Mouse (Mus musculus): ENCODE measurements around the gene Slc33a1.

Slc33a1 gene

DNA sequence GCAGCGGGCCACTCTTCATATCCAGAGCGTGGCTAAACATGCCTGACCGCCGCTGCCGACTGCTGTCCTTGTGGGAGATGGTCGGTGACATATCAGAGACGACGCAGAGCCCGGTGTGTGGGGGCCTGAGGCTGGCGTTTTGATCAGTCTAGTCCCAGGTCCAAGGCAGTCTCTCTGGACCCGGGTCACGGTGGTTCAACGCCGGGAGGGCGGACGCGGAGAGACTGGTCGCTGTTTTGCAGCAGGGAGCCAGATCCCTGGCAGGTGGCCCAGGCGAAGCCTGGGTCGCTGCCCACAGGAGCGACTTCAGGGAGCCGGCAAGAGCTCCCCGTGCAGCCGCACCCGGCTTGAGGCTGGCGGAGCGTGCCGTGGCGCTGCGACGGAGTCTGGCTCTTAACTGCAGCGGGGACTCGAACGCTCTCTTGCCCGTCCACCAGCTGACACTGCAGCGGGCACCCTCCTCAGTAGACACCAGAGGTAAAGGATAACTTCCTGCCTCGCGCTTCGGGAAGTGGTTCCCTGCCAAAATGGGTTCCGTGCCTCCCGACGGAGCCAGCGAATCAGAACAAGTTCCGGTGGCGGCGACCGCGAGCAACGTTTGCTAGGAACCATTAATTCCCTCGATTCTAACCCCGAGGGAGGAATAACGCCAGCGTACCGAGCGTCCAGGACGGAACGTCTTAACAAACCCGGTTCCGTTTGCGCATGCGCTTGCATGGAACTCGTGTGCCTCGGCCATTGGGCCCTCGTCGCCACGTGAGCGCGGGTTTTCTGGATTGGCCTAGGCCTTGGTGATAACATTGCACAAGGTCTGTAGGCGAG lies at the start of gene Slc33a1:
TSS of gene Slc33a1 (minus strand) at position 669 of the 822 bp plus-strand sequence.
- peak; percentile 98 for DNase-seq (ENCODE audit: low read depth in 2 of 2, low spot score in 2 of 2)

DNA sequence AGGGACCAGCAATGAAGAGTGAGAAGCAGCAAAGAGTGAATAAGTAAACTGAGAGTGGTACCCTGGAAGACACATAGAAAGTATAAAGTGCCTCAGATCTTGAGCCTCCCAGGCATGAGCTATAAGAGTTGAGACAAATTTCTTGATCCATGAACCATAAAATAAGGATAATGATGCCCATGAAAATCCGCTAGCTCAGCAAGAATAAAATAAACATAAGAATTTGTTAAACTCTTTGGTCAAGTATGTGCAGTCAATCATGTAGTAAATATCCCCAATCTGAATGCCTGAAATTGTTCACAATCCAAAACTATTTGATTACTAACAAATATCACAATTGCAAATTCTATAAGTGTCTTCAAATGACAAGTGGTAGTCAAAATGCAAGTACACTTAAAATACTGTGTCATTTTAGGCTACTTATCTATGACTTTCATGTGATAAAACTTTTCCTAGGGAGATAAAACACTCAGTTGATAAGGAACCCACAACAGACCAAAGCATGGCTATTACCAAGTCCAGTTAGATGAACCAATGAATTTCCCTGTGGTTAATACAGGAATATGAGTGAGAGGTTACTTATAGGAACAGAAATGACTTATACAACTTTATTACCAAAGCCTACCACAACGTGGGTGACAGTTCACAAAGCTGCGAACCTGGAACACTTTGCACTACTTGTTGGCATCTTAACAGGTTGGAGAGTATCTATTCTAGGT lies 24.3 kb upstream of the Slc33a1 start:
- no peak for DNase-seq (ENCODE audit: low read depth in 2 of 2, low spot score in 2 of 2)

DNA sequence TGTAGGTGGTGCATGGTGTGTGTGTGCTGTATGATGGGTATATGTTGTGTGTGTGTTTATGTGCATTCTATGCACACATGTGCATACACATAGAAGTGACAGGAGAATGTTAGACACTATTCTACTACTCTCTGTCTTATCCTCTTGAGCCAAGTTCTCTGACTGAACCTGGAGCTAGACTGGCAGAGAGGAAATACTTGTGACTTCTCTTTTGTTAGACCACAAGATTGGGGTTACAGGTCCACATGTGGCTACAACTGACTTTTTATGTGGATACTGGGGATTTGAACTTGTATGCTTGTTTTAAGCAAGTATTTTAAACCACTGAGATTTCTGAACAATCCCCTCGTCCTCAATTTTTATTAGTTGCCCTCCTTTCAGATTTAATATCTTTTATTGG lies 22.1 kb upstream of the Slc33a1 start:
- no peak for DNase-seq (ENCODE audit: low read depth in 2 of 2, low spot score in 2 of 2)

DNA sequence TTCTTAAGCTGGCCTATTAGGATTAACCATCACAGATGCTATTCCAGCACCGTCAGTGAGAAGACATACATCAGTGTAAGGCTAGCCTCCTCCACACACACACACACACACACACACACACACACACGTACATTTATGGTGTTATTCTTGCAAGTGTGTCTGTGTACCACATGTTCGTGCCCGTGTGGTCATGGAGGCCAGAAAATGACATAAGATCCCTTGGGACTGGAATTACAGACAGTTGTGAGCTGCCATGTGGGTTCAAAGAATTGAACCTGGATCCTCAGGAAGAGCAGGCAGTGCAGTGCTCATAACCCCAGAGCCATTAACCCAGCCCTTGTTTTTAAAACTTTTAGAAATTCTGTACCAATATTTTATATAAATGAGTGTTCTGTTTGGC lies 13.3 kb upstream of the Slc33a1 start:
- no peak for DNase-seq (ENCODE audit: low read depth in 2 of 2, low spot score in 2 of 2)

DNA sequence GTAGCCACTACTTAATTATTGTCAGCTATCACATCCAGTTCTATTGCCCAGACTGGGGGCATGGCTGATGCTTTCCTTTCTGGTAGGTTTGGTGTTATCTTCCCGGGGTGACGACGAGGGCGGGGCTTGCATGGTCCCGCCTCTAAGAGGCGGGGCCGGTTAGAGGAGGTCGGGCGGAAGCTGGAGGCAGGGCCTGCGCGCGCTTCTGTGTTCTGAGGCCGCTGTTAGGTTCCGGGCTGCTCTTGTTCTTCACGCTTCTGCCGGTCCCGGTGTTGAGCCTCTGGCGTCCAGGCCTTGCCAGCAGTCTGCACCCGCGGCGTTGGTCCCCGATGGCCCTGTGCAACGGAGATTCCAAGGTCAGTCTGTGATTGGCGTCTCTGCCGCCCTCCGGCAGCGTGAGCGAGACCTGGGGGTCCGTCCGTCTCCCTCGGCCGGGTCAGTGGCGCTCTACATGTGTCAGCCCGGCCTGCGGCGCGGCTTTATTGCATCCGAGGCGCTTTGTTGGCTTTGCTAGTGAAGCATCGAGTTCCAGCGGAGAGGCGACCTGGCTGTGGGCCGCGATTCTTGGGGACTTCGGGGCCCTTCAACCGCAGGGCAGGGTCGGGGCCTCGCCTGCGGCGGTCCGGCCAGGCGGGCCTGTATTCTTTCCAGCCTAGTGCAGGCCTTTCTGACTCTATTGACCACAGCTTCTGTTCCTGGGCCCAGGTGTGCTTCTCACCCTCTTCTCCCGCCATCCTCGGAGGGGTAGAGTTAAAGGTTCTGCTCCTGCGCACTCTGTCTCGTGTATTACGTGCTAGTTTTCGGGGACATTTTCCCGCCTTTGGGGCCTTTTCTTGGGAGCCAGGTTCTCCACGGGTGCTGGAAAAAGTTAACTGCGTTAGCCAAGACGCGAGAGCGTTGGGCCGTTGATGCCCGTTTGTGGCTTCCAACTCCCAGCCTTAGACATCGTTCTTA lies 11.7 kb upstream of the Slc33a1 start, which contains the start of gene Gmps:
TSS of gene Gmps (plus strand) at position 152 of the 954 bp plus-strand sequence.
- peak; percentile 90 to 94 for DNase-seq (ENCODE audit: low read depth in 2 of 2, low spot score in 2 of 2)

DNA sequence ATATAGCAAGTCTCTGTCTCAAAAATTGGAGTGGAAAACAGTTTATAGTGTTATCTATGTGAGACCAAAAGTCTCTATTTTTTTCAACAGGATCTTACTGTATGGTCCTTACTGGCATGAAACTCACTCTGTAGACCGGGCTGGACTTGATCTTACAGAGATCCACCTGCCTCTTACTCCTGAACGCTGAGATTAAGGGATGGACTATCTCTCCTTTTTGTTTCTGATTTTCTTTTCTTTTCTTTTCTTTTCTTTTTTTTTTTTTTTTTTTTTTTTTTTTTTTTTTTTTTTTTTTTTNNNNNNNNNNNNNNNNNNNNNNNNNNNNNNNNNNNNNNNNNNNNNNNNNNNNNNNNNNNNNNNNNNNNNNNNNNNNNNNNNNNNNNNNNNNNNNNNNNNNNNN lies 1.4 kb upstream of the Slc33a1 start:
- no peak for DNase-seq (ENCODE audit: low read depth in 2 of 2, low spot score in 2 of 2)

DNA sequence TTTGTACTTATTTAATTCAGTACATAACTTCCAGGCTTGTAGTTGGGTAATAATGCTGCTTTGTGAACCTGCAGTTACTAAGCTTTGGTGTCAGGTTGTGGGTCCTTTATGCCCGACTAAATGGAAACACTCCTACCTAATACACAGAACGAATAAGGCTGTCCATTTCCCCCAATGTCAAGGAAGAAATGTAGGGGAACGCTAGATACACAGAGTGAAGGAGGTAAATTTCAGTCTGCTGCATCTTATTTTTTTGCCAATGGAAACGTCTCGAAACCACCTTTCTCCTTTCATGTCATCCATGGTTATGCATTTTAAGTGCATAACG lies 318 bp upstream of the Slc33a1 start:
- DNase-seq (ENCODE audit: low read depth in 2 of 2, low spot score in 2 of 2): no peak

DNA sequence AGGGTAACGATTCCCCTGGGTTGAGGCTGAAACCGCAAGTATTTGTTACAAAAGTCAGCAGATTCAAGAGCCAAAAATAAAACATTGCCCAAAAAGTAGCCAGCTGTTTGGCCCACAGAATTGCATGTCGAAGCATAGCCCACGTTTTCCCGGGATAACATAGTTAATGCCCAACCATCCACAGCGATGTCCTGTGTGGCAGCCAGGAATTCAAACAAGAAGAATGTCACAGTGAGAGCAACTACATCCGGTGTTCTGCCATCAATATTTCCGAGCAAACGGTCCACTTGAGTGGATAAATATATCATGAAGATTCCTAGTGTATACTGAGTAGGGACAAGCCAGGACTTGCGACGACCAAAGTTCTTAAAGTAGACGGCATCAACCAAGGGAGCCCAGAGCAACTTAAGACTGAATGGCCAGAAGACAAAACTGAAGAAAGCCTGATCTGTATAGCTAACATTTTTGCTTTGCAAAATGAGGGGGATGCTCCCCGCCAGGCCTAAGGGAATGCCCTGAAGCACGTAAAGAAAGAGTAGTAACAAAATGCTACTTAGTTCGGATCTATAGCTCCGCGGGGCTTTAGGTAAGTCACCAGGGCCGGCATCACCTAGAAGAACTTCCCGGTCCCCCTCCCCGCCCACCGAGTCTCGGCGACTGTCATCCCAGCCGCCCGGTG lies 1.0 kb downstream of the Slc33a1 start:
- peak in 1 of 2 experiments; percentile 17 for DNase-seq (ENCODE audit: low read depth in 2 of 2, low spot score in 2 of 2)

DNA sequence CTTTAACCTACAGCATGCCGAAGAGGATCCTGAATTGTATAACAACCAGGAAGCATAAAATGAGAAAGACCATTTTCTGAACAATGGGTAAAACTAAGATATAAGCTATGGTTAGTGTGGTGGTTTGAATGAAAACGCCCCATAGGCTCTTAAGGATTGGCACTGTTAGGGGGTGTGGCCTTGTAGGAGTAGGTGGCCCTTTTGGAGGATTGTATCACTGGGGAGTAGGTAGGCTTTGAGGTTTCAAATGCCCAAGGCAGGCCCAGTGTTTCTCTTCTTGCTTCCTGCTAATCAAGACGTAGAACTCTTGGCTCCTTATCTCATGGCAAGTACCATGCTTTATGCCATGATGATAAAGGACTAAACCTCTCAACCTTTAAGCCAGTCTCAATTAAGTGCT lies 14.7 kb downstream of the Slc33a1 start:
- DNase-seq (ENCODE audit: low read depth in 2 of 2, low spot score in 2 of 2): no peak

DNA sequence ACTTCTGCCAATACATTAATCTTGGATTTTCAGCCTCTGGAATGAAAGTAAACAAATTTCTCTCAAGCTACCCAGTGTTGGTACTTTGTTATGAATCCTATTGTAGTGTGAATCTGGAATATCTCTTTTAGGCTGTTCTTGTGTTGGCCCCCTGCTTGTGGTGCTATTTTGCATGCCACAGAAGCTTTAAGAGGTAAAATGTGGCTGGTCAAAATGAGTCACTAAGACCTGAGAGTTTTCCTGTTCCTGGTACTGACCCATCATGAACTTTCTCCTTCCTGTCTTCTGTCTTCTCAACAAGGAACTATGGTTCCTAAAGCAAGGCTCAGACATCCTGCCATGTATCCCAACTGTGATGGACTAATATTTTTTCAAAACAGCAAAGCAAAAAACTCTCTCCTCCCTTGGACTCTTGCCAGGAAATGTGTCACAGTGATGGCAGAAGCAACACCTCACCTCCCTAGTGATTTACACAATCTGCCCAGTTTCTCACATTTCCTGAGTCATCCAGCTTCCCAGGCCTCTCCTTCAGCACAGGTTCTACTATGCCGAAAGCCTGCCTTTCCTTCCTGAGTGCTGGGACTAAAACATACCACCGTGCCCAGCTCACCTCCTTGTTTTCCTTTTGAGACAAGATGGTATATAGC lies 23.2 kb downstream of the Slc33a1 start:
- DNase-seq (ENCODE audit: low read depth in 2 of 2, low spot score in 2 of 2): no peak

DNA sequence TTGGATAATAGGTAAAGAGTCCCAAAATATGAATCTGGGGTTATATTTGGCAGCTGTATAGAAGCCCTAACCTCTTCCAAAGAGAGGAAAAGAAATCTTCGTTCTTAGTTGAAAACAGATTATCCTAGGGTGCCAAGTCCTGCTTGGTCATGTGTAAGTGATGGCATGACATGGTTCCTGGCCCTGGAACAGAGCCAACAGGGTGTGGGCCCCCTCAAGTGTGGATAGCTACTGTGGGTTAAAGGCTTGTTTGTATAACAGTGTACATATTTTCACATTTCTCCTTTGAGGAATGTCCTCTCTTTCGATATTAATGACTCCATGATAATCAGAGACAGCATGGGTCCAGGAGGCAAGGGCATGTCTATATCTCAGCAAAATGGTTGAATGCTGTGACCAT lies 25.6 kb downstream of the Slc33a1 start:
- no peak for DNase-seq (ENCODE audit: low read depth in 2 of 2, low spot score in 2 of 2)

DNA sequence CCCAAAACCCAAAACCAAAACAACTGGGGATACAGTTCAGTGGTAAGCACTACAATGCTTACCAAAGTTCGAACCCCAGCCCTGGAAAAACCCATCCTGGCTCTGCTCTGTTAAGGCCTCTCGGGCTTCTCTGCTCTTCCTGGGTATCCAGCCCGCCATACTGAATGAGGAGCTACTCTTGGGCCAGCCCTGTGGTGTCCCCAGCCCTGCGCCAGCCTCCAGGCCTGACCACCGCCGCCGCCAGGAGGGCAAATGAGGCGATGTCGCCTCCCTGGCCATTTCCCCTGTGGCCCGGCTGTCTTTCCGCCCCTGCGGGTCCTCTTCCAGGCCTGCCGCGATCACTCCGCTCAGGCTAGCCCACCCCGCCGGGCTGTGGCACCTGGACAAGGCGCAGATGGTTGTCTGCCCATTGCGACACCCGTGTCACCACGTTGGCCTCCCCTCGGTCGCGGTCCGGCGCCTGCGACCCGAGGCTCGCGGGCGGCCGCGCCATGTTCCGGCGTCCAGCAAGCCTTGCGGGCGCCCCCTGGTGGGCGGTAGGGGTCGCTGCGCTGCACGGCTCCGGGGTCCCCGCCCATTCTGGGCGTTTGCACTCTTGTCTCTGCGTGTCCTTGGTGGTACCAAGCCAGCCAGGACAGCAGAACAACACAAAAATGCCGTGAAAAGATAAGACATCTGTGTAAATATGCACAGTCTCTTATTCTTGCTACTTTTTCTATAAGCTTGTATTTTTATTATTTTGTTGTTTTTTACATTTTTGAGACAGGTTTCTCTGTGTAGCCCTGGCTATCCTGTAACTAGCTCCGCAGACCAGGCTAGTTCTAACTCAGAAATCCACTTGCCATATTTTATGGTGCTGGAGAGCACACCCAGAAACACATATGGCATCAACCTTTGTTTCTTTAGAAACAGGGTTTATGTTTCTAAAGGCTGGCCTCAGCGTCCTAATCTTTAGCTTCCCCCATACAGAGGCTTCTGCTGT lies 35.4 kb downstream of the Slc33a1 start, which contains the start of gene E130311K13Rik:
TSS of gene E130311K13Rik (minus strand) at position 595 of the 982 bp plus-strand sequence.
- DNase-seq (ENCODE audit: low read depth in 2 of 2, low spot score in 2 of 2): peak; percentile 79 to 83

DNA sequence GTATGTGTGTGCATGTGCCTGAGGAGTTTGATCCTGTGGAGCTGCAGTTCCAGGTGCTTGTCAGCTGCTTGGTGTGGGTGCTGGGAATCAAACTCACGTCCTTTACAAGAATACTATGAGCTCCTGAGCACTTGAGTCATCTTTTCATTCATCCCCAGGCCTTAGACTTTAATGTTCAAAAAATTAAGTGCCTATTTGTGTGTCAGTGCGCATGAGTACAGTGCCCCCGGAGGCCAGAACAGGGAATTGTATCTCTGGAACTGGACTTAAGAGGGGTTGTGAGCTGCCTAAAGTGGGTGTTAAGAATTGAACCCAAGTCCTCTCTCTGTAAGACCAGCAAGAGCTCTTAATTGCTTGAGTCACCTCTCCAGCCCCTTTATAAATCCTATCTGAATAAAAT lies 44.9 kb downstream of the Slc33a1 start:
- peak; percentile 4 to 21 for DNase-seq (ENCODE audit: low read depth in 2 of 2, low spot score in 2 of 2)

DNA sequence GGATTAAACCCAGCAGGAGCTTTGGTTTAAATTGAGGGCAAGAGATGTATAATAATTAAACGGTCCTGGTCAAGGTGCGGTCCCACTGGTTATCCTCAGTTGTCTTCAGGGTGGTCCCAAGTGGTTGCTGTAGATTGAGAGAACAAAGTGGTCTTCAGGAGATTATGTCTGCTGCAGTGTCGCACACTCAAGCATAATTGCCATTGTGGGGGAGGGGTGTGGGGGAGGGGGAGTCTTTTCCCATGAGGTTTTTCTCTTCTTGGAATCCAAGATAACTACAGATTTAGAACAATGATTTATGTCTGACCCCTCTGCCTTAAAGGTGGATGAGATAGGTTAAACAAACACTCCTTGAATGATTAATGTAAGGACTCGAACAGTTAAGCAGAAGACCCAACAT lies 54.3 kb downstream of the Slc33a1 start:
- DNase-seq (ENCODE audit: low read depth in 2 of 2, low spot score in 2 of 2): no peak

DNA sequence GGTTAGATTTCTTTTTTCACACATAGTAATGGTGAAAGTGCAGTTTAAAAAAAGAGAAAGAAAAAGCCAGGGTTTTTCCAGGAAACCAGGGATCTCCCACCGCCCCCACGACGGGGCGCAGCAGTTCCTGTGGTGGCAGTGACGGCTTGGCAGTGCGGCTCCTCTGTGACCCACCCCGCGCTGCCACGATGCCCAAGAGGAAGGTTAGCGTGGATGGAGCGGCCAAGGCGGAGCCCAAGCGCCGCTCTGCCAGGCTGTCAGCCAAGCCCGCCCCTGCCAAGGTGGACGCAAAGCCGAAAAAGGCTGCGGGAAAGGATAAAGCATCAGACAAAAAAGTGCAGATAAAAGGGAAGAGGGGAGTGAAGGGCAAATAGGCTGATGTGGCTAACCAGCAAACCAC lies 59.3 kb downstream of the Slc33a1 start:
- no peak for DNase-seq (ENCODE audit: low read depth in 2 of 2, low spot score in 2 of 2)

DNA sequence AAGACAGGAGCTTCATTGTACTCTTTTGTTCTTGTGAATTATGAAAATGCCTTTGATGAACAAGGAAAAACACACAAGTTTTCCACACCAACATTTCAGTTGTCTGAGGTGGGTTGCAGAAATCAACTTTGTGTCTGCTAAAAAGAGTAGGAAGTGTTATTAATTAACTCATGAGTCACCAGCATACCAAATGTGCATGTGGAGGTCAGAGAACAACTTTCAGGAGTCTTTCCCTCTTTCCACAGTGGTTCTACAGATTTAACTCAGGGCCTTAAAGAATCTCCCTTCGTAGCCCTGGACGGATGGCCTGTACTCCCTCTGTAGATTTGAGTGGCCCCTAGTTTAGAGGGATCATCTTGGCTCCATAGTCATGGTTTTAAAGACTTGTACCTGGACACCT lies 60.4 kb downstream of the Slc33a1 start:
- DNase-seq (ENCODE audit: low read depth in 2 of 2, low spot score in 2 of 2): no peak

DNA sequence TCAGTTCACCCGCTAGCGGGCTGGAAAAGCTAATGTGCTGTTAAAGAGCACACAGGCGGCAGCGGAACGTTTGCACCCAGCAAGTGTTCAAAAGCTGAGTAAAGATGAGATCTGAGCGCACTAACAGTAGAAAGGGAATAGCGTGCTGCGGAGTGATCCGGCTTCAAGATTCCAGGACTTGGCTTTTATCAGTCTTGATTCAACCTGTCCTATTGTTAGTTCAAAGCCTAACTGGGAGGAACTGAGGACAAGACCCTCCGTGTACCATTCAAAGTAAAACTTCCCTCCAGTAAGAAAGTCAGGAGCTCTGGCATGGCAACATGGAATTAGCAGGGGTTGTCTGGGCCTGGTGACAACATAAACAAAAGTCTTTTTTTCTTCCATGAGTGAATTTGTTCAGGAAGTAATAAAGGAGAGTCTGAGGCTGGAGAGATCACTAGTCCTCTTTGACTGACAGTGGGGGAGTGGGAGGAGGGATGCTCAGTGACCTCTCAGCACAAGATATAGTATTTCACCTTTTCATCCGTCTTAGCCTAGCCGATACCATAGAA lies 64.5 kb downstream of the Slc33a1 start:
- no peak for DNase-seq (ENCODE audit: low read depth in 2 of 2, low spot score in 2 of 2)

DNA sequence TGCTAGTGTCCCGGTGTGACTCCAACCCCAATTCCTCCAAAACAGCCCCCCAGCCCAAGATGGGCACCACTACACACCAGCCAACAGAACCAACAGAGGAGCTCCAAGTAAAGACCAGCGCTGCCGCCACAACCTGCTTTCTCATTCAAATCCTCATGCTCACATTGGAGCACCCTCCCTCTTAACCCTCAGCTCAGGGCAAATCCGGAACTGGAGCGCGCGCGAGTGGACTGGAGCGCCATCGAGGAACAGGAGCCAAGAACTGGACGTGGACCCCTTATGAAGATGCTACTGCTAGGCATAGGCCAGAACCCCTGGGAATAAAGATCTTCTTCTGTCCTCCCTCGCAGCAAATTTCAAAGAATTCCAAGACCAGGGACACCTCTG lies 65.3 kb downstream of the Slc33a1 start, which contains the start of gene Plch1:
TSS of gene Plch1 (minus strand) at position 164 of the 387 bp plus-strand sequence.
- peak; percentile 1 to 5 for DNase-seq (ENCODE audit: low read depth in 2 of 2, low spot score in 2 of 2)

Data from CD8-positive naive resting alpha-beta T cell, adult 2 months (primary cell).